Mouse (Mus musculus) heart, postnatal 14 days (tissue): ENCODE data around the gene Gm20671. TPM values are rescaled to one million over a fixed set of nuclear protein-coding genes. Genes with fewer than 3 reads are reported as not detected.
"Not testable (repeated sequence)": the region's sequence is repeated elsewhere in the genome, so short reads cannot be mapped to it uniquely, and the experiment has no call there.

Source experiments
- DNase-seq, 2 experiments: peaks; one replicate each; pipeline ENCODE4 v3.0.0; 2021 to 2022
- intact Hi-C: fragments of 180-260 bp; cut with DNase I; formaldehyde crosslinking; loops from one replicate; pipeline ENCODE4 v1.15.1; 2025
- total RNA-seq, 2 experiments: library from RNA; stranded (reverse); gene quantifications; 2 replicates each; pipeline ENCODE4 v1.2.3; 2021

Gm20671 gene
- total RNA-seq, 2 experiments from 2014 or later = not detected

DNA sequence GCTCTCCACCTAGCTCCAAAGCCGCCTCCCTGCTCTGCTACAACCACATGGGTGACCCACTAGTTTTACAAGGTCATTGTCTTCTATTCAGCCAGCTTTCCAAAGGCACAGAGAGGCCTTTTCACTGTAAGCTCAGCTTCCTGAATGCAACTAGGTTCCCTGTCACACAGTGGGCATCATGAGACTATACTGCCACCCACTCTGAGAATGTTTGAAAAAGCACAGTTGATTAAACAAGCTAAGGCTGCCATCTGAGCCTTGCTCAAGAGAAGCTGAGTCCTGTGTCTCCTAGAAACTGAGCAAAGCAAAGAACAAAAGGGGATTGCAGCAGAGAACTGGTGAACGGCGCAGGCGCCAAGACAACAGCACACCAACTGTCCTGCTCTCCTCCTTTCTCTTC, 85.5 kb downstream of the Gm20671 start:
- intact Hi-C loops, DNase-seq: not testable (repeated sequence)

DNA sequence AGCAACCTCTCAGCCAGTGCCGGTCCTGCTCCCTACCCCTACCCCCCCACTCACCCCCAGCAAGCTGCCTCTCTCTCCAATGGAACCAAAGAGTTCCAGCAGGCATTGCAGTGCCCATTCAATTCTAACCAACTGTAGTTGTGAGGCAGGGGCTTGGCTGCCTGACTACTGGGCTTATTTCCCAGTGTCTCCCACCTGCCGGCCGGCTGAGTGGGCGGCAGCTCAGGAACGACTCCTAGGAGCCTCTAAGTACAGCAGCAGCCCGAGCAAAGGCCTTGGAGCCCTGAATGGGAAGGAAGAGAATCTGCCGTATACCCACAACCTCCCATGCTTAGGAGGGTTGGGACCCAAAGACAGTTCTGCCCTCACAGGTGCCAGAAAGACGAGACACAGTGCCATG, 86.1 kb downstream of the Gm20671 start:
- intact Hi-C loops, DNase-seq: not testable (repeated sequence)

DNA sequence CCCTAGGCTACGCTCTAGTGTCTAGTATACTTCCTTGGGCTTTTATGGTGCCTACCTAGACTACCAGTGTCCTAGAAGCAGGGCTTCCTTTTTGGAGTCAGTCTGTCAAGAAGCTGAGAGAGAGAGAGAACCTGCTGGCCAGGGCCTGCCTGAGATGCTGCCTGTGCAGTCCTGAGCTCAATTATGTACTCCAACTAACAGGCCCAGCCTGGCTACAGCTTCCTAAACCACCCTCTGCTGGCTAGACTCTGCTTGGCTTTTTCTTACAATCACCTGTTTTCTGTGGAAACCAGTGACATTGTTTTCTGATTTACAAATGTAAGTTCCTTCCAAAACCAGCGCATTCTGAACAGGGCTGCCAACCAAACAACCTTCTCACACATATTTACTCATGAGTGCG, 86.8 kb downstream of the Gm20671 start:
- intact Hi-C loops = no loop called here
- no peak for DNase-seq

DNA sequence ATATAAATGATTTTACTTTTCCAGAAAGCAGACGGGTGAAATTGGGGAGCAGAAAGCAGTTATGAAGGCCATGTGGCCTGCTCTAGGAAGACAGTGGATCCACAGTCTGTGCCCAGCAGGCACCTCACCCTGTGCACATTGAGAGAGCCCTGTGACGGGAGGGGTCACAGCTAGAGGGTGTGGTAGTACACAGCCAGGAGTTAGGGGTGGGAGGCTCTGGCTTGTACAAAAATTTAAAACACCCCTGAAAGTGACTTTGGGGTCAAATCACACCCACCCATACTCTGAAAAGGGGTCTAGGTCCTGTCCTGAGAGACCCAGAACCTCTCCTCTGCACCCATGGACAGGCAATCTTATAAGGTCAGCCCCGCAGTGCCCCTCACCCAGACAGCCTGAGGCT, 90.1 kb downstream of the Gm20671 start:
- intact Hi-C loops, DNase-seq: not testable (repeated sequence)

DNA sequence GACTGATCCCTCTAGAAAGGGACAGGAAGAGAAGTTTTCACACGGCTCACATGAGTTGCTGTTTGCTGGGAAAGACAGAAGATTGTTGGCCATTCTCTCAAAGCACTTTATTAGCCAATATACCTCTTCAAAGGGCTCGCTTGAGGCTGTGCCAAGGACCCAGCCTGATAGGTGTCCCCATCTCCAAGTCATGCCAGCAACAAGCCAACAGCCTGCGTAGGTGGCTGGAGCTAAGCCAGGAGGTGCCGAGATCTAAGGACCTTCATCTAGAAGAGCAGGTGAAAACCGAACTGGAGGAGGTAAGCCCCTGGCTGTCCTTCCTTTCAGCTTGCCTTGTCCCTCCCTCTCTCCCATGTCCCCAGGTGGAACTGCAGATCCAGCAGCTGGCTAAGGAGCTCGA, 91.1 kb downstream of the Gm20671 start:
- intact Hi-C loops = no loop called here
- no peak for DNase-seq

DNA sequence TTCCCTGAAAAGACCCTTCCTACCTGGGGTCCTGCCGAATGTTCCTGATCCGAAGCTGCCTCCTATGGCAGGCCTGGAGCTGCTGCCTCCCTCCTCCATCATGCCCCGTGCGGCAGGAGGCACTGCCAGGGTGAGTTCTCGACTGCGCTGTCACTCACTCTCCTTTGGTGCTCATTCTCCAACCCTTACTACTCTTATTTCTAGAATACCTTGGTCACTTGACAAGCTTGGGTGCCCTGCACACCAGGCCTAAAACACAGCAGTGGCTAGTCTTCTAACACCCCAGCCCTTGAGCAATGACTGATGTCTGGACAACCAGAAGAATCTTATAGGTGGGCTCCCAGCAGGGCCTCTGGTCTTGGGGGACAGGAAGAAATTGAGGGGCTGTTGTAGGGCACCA, 93.0 kb downstream of the Gm20671 start:
- intact Hi-C loops, DNase-seq: not testable (repeated sequence)

DNA sequence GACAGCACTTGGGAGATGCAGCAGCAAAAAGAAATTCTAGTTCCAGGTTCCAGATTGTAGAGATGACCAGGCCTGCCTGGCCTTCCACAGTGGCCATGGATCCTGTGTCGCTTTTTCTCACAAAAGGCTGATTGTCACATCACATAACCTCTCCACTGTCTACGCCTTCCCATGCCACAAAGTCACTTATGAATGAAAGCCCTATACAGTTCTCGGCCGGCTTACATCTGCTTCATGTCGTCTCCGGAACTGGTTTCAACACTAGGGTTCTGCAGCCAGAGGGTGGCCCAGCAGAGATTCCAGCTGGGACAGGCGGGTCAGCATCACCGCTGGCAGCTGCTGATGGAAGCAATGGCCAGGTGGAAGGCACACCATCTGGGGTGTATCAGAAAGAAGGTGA, 98.1 kb downstream of the Gm20671 start:
- intact Hi-C loops = no loop called here

DNA sequence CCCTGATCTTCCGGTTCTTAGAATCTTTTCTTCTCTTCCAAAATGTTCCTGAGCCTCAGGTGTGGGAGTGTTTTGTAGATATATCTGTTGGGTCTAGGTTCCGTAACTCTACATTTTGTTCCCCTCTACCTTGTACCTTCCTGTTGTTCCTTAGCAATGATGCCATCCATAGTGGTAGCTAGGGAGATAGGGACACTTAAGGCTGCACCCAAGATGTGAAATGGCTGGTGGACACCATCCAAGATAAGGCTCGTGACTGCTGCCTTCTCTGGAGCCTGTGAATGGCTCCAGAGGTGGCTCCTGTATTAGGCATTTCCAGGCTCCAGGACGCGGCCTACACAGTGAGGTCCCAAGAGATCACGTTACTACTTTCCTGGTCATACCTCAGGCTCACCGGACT, 98.6 kb downstream of the Gm20671 start:
- intact Hi-C loops = no loop called here
- DNase-seq = no peak

More for the DNA sequence above, 98.1 kb downstream of the Gm20671 start:
- no peak for DNase-seq

DNA sequence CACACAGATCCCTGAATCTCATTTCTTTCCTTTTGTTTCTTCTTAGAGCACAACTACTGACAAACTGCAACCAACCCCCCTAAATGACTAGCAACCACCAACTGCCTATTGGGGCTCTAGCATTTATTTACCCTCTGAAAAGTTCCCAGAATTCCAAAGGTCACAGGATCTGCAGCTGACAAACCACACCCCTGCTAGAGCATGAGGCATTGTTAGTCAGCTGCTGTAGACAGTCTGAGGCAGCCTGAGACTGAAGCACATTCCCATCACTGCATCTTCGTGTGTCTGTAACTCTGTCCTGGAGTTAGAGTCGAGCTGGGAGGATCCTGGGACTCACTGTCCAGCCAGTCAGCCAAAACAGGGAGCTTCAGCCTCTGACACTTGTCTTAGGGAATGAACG, 101.5 kb downstream of the Gm20671 start:
- DNase-seq, intact Hi-C loops: not testable (repeated sequence)

DNA sequence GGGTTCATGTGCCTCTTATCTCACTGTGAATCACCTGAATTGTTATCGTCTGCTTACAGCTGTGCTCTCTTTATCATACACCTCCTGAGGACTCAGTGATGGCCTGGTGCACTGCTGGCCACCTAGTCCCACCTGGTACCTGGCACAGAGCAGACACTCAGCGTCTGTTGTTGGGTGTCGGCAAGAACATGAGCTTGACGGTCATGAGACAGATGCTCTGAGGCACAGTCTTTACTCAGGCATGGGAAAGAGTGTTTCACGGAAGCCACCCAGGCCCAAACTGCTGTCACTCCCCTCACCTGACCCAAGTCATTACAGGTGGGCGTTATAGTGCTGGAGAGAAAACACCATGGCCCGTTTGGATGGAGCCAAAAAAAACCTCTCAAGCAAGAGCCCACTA, 102.9 kb downstream of the Gm20671 start:
- intact Hi-C loops = no loop called here
- no peak for DNase-seq

DNA sequence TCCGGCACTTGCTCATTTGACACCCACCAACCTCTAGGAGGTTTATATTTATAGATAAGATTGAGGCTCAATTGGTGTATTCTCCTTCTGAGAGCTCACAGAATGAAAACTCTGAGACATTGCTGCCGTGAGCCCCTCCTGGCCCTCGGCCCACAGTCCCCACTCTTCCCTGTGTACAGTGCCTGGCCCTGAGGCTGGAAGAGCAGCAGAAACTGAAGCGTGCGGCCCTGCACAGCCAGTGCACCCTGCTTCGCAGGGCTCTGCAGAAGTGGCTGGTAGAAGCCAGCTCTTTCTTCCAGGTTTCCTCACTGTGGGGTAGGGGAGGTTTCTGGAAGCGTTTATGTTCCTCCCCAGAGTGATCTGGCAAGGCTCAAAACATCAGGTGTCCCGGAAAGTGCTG, 104.2 kb downstream of the Gm20671 start:
- DNase-seq, intact Hi-C loops: not testable (repeated sequence)

DNA sequence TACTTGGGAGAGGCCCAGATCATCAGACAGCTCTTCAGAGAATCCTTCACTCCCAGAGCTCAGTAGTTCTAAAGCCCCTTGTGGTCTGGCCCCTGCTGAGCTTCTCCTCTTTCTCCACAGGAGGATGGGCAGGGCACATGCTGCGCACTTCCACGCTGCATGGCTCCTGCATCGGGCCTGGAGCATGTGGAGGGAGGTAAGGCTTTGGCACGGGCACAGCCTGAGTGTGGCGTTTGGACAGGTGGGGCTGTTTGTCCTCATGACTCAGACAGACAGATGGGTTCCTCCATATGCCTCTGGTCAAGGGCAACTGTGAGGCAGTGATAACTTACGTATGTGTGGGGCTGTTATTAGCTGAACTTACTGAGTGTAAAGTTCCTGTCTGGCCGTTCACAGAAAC, 104.6 kb downstream of the Gm20671 start:
- intact Hi-C loops = no loop called here
- no peak for DNase-seq

DNA sequence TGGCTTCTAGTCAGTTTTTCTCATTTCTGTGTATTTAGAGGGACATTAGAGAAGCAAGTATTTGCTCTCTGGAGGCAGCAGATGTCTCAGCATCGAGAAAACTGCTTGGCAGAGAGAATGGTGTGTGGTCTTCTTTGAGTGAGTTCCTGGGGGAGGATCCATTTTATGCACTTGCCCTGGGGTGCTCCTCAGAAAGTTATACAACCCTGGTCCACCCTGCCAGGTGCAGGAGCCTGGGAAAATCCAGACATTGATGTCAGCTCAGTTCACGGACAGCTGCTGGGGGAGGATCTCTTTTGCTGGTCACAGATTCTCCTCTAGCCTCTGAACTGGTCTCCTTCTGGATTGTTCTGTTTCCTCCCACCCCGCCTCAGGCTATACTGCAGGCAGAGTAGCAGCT, 105.6 kb downstream of the Gm20671 start:
- intact Hi-C loops = no loop called here
- DNase-seq = no peak

DNA sequence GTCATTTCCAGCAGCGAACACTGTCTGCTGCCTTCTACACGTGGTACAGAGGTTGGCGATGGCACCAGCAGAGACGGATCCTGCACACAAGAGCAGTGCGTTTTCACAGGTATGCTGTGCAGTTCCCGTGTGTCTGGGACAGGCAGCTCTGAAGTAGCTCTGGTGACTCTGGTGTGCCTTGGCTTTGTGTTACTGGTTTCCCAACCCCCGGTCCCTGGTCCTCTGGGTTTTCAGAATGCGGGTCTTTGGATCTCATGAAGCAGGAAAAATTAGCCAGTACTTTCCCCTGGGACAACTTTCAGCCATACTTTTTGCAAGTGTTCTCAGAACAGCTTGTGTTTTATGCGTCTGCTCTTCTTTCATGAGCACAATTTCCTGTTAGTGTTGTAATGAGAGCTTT, 106.5 kb downstream of the Gm20671 start:
- DNase-seq = no peak
- intact Hi-C loops = no loop called here

DNA sequence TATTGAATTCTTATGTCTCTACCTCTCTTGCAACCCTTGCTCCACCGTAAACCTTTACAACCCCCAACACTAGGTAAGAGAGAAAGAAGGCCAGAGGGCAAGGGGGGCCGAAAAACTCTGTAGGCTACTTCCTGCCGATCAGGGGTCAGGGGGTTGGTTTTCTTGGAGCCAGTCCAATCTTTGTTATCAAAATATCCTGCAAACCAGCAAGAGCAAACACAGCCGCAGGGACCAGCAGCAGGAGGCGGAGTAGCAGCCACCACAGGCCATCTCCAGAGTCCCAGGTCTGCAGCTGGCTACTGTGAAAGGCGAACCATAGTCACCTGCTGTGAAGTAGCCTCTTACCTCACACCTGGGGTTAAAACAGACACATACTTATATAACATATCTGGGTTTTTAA, 108.0 kb downstream of the Gm20671 start:
- intact Hi-C loops = loop anchor here (5.0 kb wide), 2 partner anchors 68 to 133 kb away; partner anchors contain the start of genes Pisd and Prr14l
- no peak for DNase-seq

DNA sequence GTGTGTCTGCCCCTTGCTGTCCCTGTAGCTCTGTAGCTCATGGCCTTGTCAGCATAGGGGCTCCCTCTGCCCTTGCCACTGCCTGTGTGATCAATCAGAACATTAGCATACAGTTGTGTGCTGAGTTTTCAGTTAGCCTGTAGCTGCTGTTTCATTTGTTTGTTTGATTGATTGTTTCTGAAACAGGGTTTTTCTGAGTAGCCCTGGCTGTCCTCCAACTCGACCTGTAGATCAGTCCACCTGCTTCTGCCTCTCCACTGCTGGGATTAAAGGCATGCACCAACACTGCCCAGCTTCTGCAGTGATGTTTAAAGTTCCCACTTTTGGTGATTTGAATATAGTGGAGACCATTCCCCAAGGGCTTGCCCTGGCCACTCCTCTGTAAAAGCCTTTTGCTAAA, 109.2 kb downstream of the Gm20671 start:
- intact Hi-C loops = loop anchor here (5.0 kb wide), 2 partner anchors 70 to 135 kb away; partner anchors contain the start of genes Pisd and Prr14l
- no peak for DNase-seq

DNA sequence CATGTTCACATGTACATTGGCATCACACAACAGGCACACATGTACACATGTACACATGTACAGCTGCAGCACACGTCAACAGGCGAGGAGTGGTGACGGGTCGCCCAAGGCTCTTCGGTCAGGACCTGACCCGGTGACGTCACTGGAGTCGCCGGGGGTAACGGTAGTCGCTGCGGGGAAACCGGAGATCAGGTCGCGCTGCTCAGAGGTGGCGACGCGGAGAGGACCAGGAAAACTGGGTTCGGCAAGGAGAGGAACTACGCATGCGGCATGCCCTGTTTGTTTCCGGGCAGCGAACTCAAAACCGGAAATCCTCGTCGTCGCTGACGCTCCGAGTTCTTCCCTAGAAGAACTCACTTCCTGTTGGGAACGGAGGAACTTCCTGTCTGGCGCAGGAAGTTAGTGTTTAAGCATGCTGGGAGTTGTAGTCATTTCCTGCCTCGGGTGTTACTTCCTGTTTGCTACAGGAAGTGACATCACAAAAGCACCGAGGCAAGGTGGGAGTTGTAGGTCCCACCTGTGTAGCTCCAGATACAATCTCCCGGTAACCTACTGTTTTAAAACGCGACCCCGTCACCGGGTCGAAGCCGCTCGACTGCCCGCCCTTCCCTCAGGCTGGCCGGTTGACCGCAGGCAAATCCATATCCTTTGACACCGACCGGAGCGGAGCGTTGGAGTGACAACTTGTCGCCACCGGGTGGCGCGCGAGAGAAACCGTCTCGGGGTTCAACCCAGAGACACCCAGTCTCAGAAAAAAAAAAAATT, 113.0 kb downstream of the Gm20671 start:
- DNase-seq = peak; percentile 89 to 90
- intact Hi-C loops = loop anchor here (1.0 to 5.0 kb wide), 2 partner anchors 32 to 127 kb away; no protein-coding TSS in a partner anchor

DNA sequence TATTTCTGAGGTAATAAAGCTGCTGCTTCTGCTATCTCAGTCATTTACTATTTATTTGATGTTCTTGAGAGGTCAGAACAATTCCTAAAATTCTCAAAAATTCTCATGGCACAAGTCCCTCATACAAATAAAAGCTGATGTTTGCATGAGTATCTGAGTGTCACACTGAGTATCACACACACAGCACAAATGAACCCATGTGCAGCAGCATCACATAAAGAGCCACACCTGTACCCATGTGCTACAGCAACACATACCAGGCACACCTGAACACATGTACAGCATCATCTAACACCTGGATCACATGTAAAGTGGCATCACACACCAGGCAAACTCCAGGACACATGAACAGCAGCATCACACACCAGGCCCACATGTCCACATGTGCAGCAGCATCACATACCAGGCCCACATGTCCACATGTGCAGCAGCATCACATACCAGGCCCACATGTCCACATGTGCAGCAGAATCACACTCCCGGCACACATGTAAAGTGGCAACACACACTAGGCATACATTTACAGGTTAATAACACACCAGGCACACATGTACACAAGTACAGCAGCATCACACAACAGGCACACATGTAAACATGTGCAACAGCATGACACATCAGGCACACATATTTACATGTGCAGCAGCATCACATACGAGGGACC, 113.7 kb downstream of the Gm20671 start:
- DNase-seq = no peak
- intact Hi-C loops = loop anchor here (5.0 kb wide), 1 partner anchor 126 kb away; no protein-coding TSS in a partner anchor

DNA sequence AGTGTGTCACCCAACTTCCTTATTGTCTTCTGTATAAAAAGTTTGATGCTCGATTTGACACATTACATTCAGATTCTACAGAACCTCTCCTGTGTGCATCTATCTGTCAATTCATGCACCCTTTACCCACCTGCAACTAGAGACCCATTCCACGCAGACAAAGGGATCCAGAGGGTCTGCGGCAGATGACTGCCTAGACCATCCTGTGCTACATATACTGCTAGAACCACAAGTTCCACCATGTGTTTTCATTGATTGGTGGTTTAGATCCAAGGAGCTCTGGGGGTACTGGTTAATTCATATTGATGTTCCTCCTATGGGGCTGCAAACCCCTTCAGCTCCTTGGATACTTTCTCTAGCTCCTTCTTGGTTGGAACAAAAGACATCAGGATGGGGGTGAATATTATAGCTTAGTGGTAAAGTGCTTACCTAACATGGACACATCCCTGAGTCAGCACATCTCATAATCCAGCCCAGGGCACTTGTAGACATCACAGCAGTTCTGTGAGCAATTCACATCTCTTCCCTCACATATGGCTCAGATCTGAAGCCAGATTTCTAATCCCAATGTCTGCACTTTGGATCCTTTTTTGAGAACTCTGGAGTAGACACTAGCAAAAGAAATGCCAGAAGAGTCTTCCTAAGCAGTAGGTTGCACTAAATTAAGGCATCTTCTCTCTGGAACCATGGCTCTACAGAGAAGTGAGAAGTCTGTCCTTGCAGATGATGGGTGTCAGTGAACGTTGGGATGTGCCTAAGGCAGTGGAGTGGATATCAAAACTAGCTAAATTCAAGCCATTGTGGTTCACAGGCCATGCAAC, 114.5 kb downstream of the Gm20671 start:
- no peak for DNase-seq
- intact Hi-C loops = loop anchor here (5.0 kb wide), 1 partner anchor 125 kb away; no protein-coding TSS in a partner anchor

DNA sequence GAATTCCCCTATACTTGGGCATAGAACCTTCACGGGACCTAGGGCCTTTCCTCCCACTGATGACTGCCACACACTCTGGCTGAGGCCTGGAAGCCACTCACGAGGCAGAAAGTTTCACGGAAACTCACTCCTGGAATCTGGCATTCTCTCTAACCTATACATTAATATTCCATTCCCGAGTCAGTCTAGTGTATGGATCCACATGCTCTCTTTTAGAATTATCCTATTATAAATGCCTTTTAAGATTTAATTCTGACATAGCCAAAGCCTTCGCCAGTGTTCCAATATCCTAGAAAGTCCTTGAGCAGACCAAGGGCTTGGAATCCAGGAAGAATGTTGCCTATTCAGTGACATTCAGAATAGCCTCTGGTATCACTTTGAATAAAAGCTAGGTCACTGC, 115.4 kb downstream of the Gm20671 start:
- intact Hi-C loops = loop anchor here (5.0 kb wide), 1 partner anchor 124 kb away; no protein-coding TSS in a partner anchor
- DNase-seq = no peak
